Mouse (Mus musculus): ENCODE measurements at regions not wholly inside any gene's neighbourhood (a gene's known extent, or its start where the extent isn't known, plus 50 kb on each side); places are given as distances from the start of the nearest gene placed in this dataset.
A peak's percentile ranks its signal among the peaks of the same experiment; 100 is the strongest.

GRCm38 (mm10) chr17:49189765-49190164 lies 238.4 kb upstream of the Mocs1 start:
- no peak for ATAC-seq (replicated peaks)
- Histone ChIP-seq H3K4me1 (0 out of 2 replicates have a peak, but pooled peaks cover 5% of the 10 kb centered on the region), H3K36me3 (replicated peaks) (no peaks in the 10 kb centered on the region), H3K27me3 (replicated peaks) (no peaks in the 10 kb centered on the region), H3K4me2 (no peak overlapping the region), H3K27ac (no peak overlapping the region), H3K4me3 (no peak overlapping the region), H3K9me3 (no peaks in the 10 kb centered on the region), H3K9ac (no peak overlapping the region)
- 51% methylated on average over 3 of the region's 3 CpGs for WGBS

DNA sequence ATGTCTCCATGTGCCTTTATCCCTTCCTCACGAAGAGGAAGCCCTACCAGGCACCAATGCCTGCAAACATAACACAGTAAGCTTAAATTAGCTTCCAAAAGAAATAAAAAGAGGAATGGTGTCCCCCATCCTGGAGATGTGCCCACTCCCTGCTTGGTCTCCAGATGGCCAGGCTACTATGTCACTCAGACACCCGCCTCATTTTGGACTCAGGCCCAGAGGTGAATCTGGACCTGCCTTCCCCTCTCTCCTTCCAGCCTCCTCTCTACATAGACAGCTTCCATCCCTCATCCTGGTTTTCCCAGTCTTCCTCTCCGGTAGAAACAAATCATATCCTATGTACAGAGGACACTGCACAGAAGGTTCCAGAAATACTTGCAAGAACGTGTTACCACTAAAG lies 237.8 kb upstream of the Mocs1 start:
- no peaks in the 10 kb centered on the region for H3K4me1 ChIP-seq
- H3K4me3 ChIP-seq = no peak overlapping the region
- no peak for ATAC-seq (replicated peaks)
- H3K27me3 ChIP-seq (replicated peaks) = no peaks in the 10 kb centered on the region
- H3K36me3 ChIP-seq (replicated peaks) = no peaks in the 10 kb centered on the region
- no peak overlapping the region for H3K4me2 ChIP-seq
- no peak overlapping the region for H3K27ac ChIP-seq
- no peaks in the 10 kb centered on the region for H3K9me3 ChIP-seq
- no peak overlapping the region for H3K9ac ChIP-seq
- WGBS = 76% methylated on average over 4 of the region's 4 CpGs

GRCm38 (mm10) chr17:49196046-49196684 lies 232.0 kb upstream of the Mocs1 start:
- 65% methylated on average over 8 of the region's 8 CpGs for WGBS
- no peak overlapping the region for H3K4me3 ChIP-seq
- H3K36me3 ChIP-seq (replicated peaks) = no peaks in the 10 kb centered on the region
- H3K4me2 ChIP-seq = no peak overlapping the region
- no peaks in the 10 kb centered on the region for H3K27me3 ChIP-seq (replicated peaks)
- no peak overlapping the region for H3K27ac ChIP-seq
- H3K9ac ChIP-seq = no peak overlapping the region
- H3K4me1 ChIP-seq = no peaks in the 10 kb centered on the region
- H3K9me3 ChIP-seq = 0 out of 2 replicates have a peak, but pooled peaks cover 6% of the 10 kb centered on the region
- no peak for ATAC-seq (replicated peaks)

GRCm38 (mm10) chr17:49201495-49201894 lies 226.7 kb upstream of the Mocs1 start:
- H3K4me2 ChIP-seq = no peak overlapping the region
- 0 out of 2 replicates have a peak, but pooled peaks cover 6% of the 10 kb centered on the region for H3K9me3 ChIP-seq
- H3K36me3 ChIP-seq (replicated peaks) = no peaks in the 10 kb centered on the region
- peaks cover 13% of the 10 kb centered on the region for H3K4me1 ChIP-seq
- H3K4me3 ChIP-seq = no peak overlapping the region
- no peak overlapping the region for H3K9ac ChIP-seq
- 89% methylated on average over 3 of the region's 3 CpGs for WGBS
- H3K27ac ChIP-seq = no peak overlapping the region
- no peaks in the 10 kb centered on the region for H3K27me3 ChIP-seq (replicated peaks)
- no peak for ATAC-seq (replicated peaks)

GRCm38 (mm10) chr17:49205095-49205494 lies 223.1 kb upstream of the Mocs1 start:
- Histone ChIP-seq H3K9me3 (no peaks in the 10 kb centered on the region), H3K4me2 (no peak overlapping the region), H3K27me3 (replicated peaks) (no peaks in the 10 kb centered on the region), H3K9ac (no peak overlapping the region), H3K27ac (no peak overlapping the region), H3K36me3 (replicated peaks) (no peaks in the 10 kb centered on the region), H3K4me1 (peaks cover 13% of the 10 kb centered on the region), H3K4me3 (no peak overlapping the region)
- 21% methylated on average over 5 of the region's 5 CpGs for WGBS
- peak; percentile 17; the same call in 1 of the 2 replicates for ATAC-seq (replicated peaks)

GRCm38 (mm10) chr17:49205564-49205963 lies 222.6 kb upstream of the Mocs1 start:
- Histone ChIP-seq H3K9me3 (no peaks in the 10 kb centered on the region), H3K36me3 (replicated peaks) (no peaks in the 10 kb centered on the region), H3K4me2 (no peak overlapping the region), H3K4me1 (peaks cover 13% of the 10 kb centered on the region), H3K9ac (no peak overlapping the region), H3K27ac (no peak overlapping the region), H3K4me3 (no peak overlapping the region), H3K27me3 (replicated peaks) (no peaks in the 10 kb centered on the region)
- ATAC-seq (replicated peaks) = peak; percentile 44; the same call in 1 of the 2 replicates
- 63% methylated on average over 1 of the region's 1 CpGs for WGBS

DNA sequence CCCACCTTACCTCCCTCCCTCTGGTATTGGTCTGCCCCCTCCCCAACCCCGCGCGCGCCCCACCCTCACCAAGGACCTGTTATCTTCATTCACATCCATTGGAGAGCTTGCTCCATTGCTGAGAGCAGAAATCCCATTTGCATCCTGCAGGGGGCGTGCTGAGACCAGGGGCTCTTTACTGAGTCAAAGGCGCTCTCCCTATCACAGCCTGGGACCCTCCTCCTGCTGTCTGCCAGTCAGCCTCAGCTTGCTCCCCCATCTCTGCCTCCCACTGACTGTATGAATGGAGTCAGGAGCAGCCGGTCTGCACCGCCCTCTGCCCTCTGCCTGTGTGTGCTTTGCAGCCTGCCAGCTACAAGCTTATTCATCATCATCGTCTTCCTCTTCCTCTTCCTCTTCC lies 221.5 kb upstream of the Mocs1 start:
- WGBS = 22% methylated on average over 9 of the region's 9 CpGs
- Histone ChIP-seq H3K27me3 (replicated peaks) (no peaks in the 10 kb centered on the region), H3K4me2 (no peak overlapping the region), H3K27ac (no peak overlapping the region), H3K9me3 (no peaks in the 10 kb centered on the region), H3K4me1 (peaks cover 13% of the 10 kb centered on the region), H3K4me3 (no peak overlapping the region), H3K36me3 (replicated peaks) (no peaks in the 10 kb centered on the region), H3K9ac (no peak overlapping the region)
- ATAC-seq (replicated peaks) = no peak

- Histone ChIP-seq H3K36me3 (replicated peaks) (no peaks in the 10 kb centered on the region), H3K4me3 (no peak overlapping the region), H3K27me3 (replicated peaks) (no peaks in the 10 kb centered on the region), H3K4me2 (no peak overlapping the region), H3K27ac (no peak overlapping the region), H3K4me1 (peaks cover 13% of the 10 kb centered on the region), H3K9ac (no peak overlapping the region), H3K9me3 (no peaks in the 10 kb centered on the region)
- no peak for ATAC-seq (replicated peaks)
- 68% methylated on average over 10 of the region's 10 CpGs for WGBS
Measured at GRCm38 (mm10) chr17:49208315-49208820, 219.8 kb upstream of the Mocs1 start.

DNA sequence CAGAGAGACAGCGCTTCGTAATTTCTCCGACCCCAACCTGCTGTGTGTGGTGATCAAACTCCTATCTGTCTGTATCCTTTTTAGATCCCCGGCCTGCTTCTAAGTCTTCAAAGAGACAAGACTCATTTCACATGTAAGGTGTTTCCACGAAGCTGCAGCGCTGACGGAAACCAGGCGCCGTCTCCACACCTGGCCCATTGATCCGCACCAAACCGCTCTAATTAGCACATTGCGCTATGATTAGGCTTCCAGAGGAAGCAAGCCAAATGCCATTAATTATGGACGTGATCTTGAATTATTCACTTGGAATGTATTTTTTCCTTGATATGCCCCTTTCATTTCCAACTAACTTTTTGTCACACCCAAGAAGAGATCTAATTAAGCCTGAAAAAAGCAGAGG lies 215.2 kb upstream of the Mocs1 start:
- peak; percentile 73 for ATAC-seq (replicated peaks)
- WGBS = 71% methylated on average over 13 of the region's 13 CpGs
- Histone ChIP-seq H3K4me3 (no peak overlapping the region), H3K9me3 (no peaks in the 10 kb centered on the region), H3K27ac (peak overlapping the region; percentile 38; the same call in 1 of the 2 replicates), H3K27me3 (replicated peaks) (0 out of 2 replicates have a peak, but pooled peaks cover 3% of the 10 kb centered on the region), H3K4me1 (no peaks in the 10 kb centered on the region), H3K9ac (no peak overlapping the region), H3K36me3 (replicated peaks) (no peaks in the 10 kb centered on the region), H3K4me2 (no peak overlapping the region)

GRCm38 (mm10) chr17:49215281-49215680 lies 212.9 kb upstream of the Mocs1 start:
- H3K27me3 ChIP-seq (replicated peaks) = 0 out of 2 replicates have a peak, but pooled peaks cover 3% of the 10 kb centered on the region
- H3K27ac ChIP-seq = no peak overlapping the region
- no peak overlapping the region for H3K9ac ChIP-seq
- H3K36me3 ChIP-seq (replicated peaks) = no peaks in the 10 kb centered on the region
- H3K4me3 ChIP-seq = no peak overlapping the region
- H3K9me3 ChIP-seq = no peaks in the 10 kb centered on the region
- H3K4me2 ChIP-seq = no peak overlapping the region
- WGBS = 87% methylated on average over 8 of the region's 8 CpGs
- no peak for ATAC-seq (replicated peaks)
- no peaks in the 10 kb centered on the region for H3K4me1 ChIP-seq

- Histone ChIP-seq H3K4me3 (no peak overlapping the region), H3K9ac (no peak overlapping the region), H3K9me3 (no peaks in the 10 kb centered on the region), H3K27me3 (replicated peaks) (0 out of 2 replicates have a peak, but pooled peaks cover 3% of the 10 kb centered on the region), H3K4me1 (no peaks in the 10 kb centered on the region), H3K27ac (no peak overlapping the region), H3K4me2 (no peak overlapping the region), H3K36me3 (replicated peaks) (no peaks in the 10 kb centered on the region)
- 53% methylated on average over 4 of the region's 4 CpGs for WGBS
- ATAC-seq (replicated peaks) = no peak
Measured at GRCm38 (mm10) chr17:49219512-49220197, 208.5 kb upstream of the Mocs1 start.

- 84% methylated on average over 7 of the region's 7 CpGs for WGBS
- ATAC-seq (replicated peaks) = no peak
Measured at GRCm38 (mm10) chr17:49223212-49223611, 204.9 kb upstream of the Mocs1 start.

More at GRCm38 (mm10) chr17:49223212-49223611, 204.9 kb upstream of the Mocs1 start:
- H3K27me3 ChIP-seq (replicated peaks) = no peaks in the 10 kb centered on the region
- H3K9me3 ChIP-seq = no peaks in the 10 kb centered on the region
- H3K4me2 ChIP-seq = no peak overlapping the region
- H3K36me3 ChIP-seq (replicated peaks) = no peaks in the 10 kb centered on the region
- no peak overlapping the region for H3K9ac ChIP-seq
- H3K4me3 ChIP-seq = no peak overlapping the region
- H3K27ac ChIP-seq = no peak overlapping the region
- H3K4me1 ChIP-seq = no peaks in the 10 kb centered on the region
